Mouse (Mus musculus) WW6 (cell line): ENCODE measurements around the gene Pcdh17.

Source experiments
- DNase-seq: peaks from one replicate; pipeline ENCODE4 v3.0.0-alpha.2; 2013; ENCODE audit warnings: low read depth, low spot score

Gene Pcdh17

GRCm38 (mm10) chr14:84477411-84477810 is 34.0 kb downstream of the Pcdh17 start:
- DNase-seq: no peak

- DNase-seq: no peak
Measured at GRCm38 (mm10) chr14:84480546-84480945, 37.2 kb downstream of the Pcdh17 start.

- DNase-seq: no peak
Measured at GRCm38 (mm10) chr14:84484350-84484749, 41.0 kb downstream of the Pcdh17 start.

GRCm38 (mm10) chr14:84511010-84511409 is 67.6 kb downstream of the Pcdh17 start:
- no peak for DNase-seq

- no peak for DNase-seq
Measured at GRCm38 (mm10) chr14:84532397-84532796, 89.0 kb downstream of the Pcdh17 start.

- no peak for DNase-seq
Measured at GRCm38 (mm10) chr14:84535264-84535663, 91.9 kb downstream of the Pcdh17 start.

GRCm38 (mm10) chr14:84541838-84542237 is 98.5 kb downstream of the Pcdh17 start:
- no peak for DNase-seq

- DNase-seq: no peak
Measured at GRCm38 (mm10) chr14:84545968-84546367, 102.6 kb downstream of the Pcdh17 start.

- no peak for DNase-seq
Measured at GRCm38 (mm10) chr14:84547513-84548194, 104.3 kb downstream of the Pcdh17 start.

GRCm38 (mm10) chr14:84551546-84551945 is 108.2 kb downstream of the Pcdh17 start:
- DNase-seq: no peak

GRCm38 (mm10) chr14:84571071-84571470 is 127.7 kb downstream of the Pcdh17 start:
- DNase-seq: no peak
